Mouse (Mus musculus) gonadal fat pad, adult 2 months (tissue): ENCODE data around the gene 5330417H12Rik. TPM values are rescaled to one million over a fixed set of nuclear protein-coding genes. Genes with fewer than 3 reads are reported as not detected.
A peak's percentile ranks its signal among the peaks of the same experiment; 100 is the strongest.

Experiments used
- DNase-seq: peaks from one replicate; pipeline ENCODE4 v3.0.0-alpha.2; 2012; ENCODE audit warnings: low read depth
- polyA plus RNA-seq: library from polyadenylated mRNA; depleted of rRNA; stranded (reverse); fragments of >200 nt; gene quantifications from 2 replicates; pipeline ENCODE4 v1.2.3, GENCODE M21; 2012; rRNA removed

5330417H12Rik gene
- polyA plus RNA-seq = 0.15 TPM in 1 of 2 replicates, not detected in the other

DNA sequence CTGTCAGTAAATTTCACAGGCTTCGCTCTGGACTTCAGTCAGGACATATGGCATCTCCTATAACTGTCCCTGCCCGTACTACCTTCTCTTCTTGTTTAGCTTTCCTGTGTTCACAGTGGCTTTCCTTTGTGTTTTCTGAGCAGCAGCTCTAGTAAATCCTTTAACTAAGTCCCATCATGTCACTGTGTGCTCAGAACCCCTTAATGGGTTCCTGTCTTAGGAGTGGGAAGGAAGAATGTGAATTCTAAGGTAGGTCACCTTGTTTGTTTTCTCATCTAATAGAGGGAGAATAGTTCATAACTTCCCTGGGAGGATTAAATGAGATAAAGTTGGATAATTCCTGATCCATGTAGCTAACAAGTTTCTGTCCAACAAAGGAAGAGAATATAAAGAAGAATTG lies at the start of gene 5330417H12Rik:
Gene 5330417H12Rik, minus strand, starts transcription at position 101 of the 400 bp plus-strand sequence.
- no peak for DNase-seq

GRCm38 (mm10) chr7:107668514-107668913 lies 43.6 kb upstream of the 5330417H12Rik start:
- no peak for DNase-seq

DNA sequence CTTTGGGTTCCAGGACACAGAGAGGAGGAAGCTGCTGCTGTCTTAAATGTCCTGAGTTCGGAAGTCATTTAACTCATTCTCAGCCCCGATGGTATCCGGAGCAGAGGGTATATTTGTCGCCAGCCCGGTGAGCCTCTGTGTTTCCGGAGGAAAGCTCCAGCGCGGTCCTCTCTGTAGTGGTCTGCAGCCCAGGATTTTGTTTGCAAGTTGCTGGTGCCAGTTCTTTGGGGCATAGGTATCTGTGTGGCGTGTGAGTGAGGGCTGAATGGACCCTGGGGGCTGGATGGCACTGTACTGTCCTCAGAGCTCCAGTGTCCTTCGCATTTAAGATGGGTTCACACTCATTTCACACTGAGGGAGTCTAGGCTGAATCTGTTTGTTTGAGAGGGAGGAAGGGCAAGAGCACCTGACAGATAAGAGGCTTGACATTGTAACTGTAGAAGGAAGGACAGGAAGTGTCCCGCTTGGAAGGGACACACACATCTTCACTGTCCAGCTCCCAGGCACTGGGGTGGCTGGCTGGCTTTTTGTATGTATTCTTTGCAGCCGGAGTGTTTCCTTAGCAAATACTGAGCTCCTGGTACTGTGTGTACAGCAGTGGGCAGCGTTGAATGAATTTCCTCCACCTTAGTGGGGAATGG lies 41.4 kb upstream of the 5330417H12Rik start:
- no peak for DNase-seq

- DNase-seq = no peak
These were observed 40.8 kb upstream of the 5330417H12Rik start for GRCm38 (mm10) chr7:107665586-107666261.

DNA sequence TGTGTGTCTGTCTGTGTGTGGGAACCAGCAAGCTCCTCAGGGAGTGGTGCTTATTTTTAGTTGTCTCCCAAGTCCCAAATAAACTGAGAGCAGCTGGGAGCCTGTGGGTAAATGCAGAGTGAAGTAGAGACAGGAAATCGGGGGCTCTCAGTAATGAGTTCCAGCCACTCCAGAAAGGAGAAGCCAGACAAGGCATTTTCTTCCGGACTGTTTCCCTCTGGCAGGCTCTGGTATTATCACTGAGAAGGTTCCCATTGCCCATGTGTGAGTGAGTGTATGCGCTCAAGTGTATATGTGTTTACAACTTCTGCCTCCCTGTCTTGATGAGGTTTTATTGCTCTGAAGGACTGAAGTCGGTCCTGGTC lies 40.2 kb upstream of the 5330417H12Rik start:
- DNase-seq = no peak

GRCm38 (mm10) chr7:107664063-107665056 lies 39.4 kb upstream of the 5330417H12Rik start:
- peak; percentile 96 for DNase-seq

DNA sequence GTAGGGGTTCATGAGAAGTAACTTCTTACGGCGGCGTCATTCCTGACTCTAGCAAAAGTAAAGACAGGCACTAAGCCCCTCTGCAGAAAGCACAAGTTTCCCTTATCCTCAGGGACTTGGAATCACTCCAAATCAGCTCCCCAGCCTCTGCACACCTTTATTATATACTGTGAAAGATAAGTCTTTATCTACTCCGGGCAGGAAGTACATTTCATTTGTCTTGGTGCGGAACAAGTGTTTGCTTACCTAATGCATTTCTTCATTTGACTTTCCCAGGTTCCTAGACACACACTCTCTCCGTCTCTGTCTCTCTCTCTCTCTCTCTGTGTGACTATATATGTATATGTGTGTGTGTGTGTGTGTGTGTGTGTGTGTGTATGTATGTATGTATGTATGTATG lies 38.7 kb upstream of the 5330417H12Rik start:
- DNase-seq = no peak

DNA sequence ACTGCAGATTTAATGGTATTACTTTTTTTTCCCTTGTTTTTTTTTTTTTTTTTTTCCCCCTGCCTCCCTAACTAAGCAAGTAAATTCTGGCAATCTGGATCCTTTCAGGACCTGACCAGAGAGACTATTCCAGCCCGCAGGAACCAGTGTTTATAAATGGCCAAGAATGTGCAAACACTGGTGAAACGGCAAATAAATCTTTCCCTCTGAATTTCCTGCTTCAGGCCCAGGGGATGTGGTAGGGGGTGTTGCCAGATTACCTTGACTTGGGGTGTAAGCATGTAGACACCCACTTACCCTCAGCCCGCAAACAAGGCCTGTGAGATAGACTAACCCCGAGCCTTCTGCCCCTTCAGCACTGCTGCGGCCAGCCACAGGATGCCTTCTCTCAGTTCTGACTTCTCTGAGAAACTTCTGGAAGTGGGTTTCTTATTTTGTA lies 36.9 kb upstream of the 5330417H12Rik start:
- DNase-seq = no peak

- DNase-seq = no peak
These were observed 36.4 kb upstream of the 5330417H12Rik start for GRCm38 (mm10) chr7:107661189-107661842.

DNA sequence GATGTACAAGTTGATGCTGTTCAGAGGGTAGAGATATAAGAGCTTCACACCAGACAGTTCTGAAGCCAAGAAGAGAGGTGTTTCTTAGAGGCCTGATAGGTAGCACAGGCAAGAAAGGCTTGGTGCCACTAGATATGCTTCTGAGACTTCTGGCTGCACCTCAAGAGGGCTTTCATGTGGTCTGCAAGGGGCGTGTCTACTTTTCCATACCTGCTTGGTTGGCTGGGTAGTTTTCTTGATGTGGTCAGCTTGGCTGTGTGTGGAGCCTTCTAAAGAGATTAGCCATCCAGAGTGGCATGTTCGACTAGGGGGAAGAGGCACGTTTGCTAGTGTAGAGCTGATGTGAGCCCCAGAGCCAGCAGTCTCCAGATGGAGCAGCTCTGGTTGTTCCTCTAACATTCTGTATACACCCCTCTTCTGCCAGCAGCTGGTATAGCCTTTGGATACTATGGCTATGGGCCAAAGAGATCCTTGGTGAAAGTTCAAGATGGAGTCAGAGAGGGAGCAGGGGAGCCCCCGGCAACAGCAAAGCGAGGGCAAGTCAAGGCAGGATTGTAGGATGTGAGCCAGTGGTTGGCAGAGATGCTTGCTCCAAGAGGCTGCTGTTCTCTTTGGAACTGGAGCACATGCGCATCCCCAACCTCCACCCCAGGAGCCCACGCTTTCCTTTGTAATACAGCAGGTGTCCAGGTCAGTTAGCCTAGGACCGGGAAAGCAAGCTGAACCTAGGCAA lies 34.4 kb upstream of the 5330417H12Rik start:
- peak; percentile 80 for DNase-seq

- DNase-seq = no peak
These were observed 31.5 kb upstream of the 5330417H12Rik start for GRCm38 (mm10) chr7:107656451-107656850.

DNA sequence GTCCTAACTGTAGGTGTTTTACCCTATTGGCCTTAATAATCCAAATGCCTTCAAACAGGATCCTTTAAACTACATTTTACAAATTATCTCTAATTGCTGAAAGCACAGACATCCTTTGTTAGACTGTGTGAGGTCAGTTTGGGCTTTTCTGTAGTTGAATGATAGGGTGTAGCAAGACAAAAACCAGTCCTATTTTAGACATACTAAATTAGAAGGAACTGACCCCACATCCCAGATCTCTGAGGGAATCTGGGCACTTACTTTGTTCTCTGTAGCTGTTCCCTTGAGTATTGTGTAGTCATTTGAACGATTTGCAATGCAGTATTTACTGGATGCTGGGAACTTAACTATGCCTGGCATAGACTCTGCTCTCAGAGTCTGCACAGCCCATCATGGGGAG lies 26.9 kb upstream of the 5330417H12Rik start:
- no peak for DNase-seq

GRCm38 (mm10) chr7:107649990-107650389 lies 25.0 kb upstream of the 5330417H12Rik start:
- no peak for DNase-seq

DNA sequence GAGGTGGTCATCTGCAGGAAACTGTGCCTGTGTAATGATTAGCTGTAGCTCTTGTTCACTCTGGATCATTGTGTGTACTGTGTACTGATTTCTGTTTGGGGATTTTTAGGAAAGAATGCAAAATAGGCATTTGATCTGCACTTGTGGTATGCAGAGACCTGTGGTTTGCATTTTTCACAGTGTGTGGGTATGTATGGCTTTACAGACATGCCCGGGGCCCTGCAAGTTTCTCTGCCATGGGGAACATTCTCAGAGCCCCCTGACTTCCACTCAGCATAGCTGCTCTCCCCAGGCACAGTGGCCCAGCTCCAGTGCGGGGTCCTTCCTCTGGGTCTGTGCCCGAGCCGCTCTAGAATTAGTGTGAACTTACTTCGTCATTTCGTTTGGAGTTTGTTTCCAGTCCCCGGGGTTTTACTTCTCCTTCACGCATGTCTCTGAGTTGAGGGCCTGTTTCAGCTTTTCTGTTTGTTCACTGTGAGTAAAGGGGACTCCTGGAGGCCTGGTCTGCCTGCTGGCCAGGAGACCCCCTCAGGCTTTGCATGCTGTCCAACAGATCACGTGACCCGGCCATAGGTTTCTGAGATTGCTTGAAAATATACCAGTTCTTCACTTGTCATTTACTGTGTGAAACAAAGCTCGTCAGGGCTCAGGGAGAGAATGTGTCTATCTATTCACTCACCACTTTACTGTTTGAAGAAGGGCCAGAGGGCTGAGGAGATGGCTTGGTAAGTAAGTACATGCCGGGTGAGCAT lies 24.2 kb upstream of the 5330417H12Rik start:
- DNase-seq = no peak

- DNase-seq = no peak
These were observed 20.0 kb upstream of the 5330417H12Rik start for GRCm38 (mm10) chr7:107644987-107645386.

DNA sequence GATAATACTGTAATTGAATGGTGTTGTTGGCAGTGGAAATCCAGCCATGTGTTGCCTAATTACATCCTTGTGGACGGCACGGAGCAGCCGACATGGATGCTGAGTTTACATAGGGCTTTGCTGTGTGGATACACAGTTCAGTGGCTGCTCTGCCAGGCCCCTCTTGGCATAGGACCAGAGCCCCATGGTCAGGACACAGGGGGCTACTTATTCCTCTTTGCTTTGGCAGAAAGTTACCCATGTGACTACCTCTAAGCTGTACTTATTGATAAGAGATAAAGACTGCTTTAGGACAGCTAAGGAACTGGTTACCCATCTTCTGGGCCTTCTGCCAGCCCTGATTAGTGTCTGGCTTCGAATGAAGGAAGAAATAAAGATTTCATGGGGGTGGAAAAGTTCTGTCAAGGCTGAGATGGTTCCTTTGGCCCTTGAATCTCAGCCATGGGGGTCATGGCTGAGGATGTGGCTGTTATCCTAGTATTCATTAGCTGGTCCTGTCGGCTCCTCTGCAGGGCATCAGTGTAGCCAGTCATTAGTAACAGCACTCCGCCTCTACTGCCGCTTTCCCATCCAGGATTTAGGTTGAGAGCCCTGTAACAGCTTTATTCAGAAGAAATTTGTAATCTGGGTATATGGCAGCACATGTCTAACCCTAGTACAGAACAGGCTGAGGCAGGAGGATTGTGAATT lies 17.8 kb upstream of the 5330417H12Rik start:
- no peak for DNase-seq

DNA sequence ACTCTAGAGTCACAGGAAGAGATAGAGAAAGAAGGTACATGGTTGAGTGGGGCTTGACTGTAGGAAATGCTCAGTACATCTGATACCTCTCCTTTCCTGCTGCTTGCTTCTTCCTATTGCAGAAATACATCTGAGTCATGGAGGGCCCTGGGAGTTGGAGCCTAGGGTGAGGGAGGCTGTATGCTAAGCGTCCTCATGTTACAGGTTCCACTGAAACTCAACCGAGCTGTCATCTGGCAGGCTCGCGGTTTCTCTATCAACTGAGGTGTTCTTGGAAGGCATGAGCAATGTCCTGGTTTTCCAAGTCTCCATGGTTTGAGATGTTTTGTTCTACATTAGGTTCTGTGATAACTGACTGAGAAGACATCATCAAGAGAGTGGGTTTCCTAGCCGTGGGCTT lies 13.1 kb upstream of the 5330417H12Rik start:
- no peak for DNase-seq

- no peak for DNase-seq
These were observed 12.4 kb upstream of the 5330417H12Rik start for GRCm38 (mm10) chr7:107637398-107637797.

DNA sequence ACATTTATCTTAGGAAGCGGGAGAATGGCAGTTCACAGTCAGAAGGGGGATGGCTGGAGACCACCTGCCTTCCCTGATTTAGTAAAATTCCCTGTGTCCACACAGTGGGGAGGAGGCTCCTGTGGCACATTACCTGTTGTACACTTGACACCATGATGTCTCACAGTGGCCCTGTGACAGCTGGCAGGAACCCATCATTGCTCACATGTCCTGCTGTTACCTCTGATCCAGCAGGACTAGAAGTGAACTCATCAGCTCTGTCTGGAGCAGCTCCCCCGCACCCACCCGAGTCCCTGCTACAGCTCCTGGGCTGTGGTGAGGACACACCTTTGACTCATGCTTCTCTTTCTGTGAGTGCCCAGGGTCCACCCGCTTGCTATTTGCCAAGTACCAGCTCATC lies 8.2 kb upstream of the 5330417H12Rik start:
- no peak for DNase-seq

DNA sequence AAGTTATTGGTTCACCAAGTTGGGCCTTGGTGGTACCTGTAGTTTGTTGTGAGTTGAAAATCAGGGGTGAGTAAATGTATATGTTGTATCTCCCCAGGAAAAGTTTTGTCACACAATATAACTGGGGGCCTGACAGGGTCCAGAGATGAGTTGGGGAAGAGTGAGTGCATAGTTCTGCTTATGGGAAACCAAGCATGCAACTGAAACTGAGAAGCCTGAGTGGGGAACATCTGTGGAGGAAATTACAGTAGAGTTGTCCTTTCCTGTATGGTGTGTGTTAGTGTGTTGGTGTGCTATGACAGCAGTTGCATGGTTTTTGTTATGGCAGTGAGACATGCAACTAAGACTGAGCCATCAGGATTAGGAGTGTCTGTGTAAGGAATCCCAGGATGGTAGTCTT lies 3.4 kb upstream of the 5330417H12Rik start:
- no peak for DNase-seq
